Mouse (Mus musculus) forebrain, embryonic 11.5 days (tissue): ENCODE measurements around the gene Setd3. TPM values are rescaled to one million over a fixed set of nuclear protein-coding genes. Genes with fewer than 3 reads are reported as not detected.
A peak's percentile ranks its signal among the peaks of the same experiment; 100 is the strongest.

Experiments used
- ATAC-seq: fragments of 200-750 bp; cut with Nextera tagmentation; replicated peaks from 2 replicates; pipeline ENCODE4 v1.8.0; 2017; ENCODE audit warnings: moderate TSS enrichment; ENCODE audit not compliant: low FRiP score
- DNase-seq: peaks from one replicate; pipeline ENCODE4 v3.0.0-alpha.2; 2017; ENCODE audit warnings: low spot score
- H3K27ac ChIP-seq: fragments of 300-500 bp; sonication (generic); 2 replicates; pipeline ENCODE4 v1.5.1; 2014; ENCODE audit warnings: low read depth, low read length
- H3K27me3 ChIP-seq: fragments of 300-500 bp; sonication (generic); 2 replicates; pipeline ENCODE4 v1.6.1; 2014; ENCODE audit warnings: mild to moderate bottlenecking, low read length, mixed read lengths; ENCODE audit not compliant: control insufficient read depth, insufficient read depth
- H3K36me3 ChIP-seq: fragments of 300-500 bp; sonication (generic); 2 replicates; pipeline ENCODE4 v1.6.1; 2014; ENCODE audit warnings: mild to moderate bottlenecking, low read length, moderate library complexity, mixed read lengths; ENCODE audit not compliant: control insufficient read depth, insufficient read depth
- H3K4me1 ChIP-seq: fragments of 300-500 bp; sonication (generic); replicated peaks from 2 replicates; pipeline ENCODE4 v1.6.1; 2014; ENCODE audit warnings: low read length, mixed read lengths; ENCODE audit not compliant: control insufficient read depth, insufficient read depth
- H3K4me2 ChIP-seq: fragments of 300-500 bp; sonication (generic); 2 replicates; pipeline ENCODE4 v1.6.1; 2014; ENCODE audit warnings: low read depth, mild to moderate bottlenecking, low read length, moderate library complexity, mixed read lengths; ENCODE audit not compliant: severe bottlenecking
- H3K4me3 ChIP-seq: fragments of 300-500 bp; sonication (generic); 2 replicates; pipeline ENCODE4 v1.5.1; 2014; ENCODE audit warnings: low read depth, low read length
- H3K9ac ChIP-seq: fragments of 300-500 bp; sonication (generic); 2 replicates; pipeline ENCODE4 v1.6.1; 2014; ENCODE audit warnings: low read length
- H3K9me3 ChIP-seq: fragments of 300-500 bp; sonication (generic); 2 replicates; pipeline ENCODE4 v1.6.1; 2016; ENCODE audit warnings: low read length, mixed read lengths; ENCODE audit not compliant: control insufficient read depth
- WGBS: fragments of 180-500 bp; shearing (Covaris S2); extraction: QIAGEN DNeasy Blood & Tissue Kit; methylation state at CpG from one replicate; pipeline ENCODE4 v1.1.7; 2014; 5-methylcytosine and 5-hydroxymethylcytosine counted together
- polyA plus RNA-seq: library from polyadenylated mRNA; unstranded; fragments of >200 nt; fragmentation: Nextera tagmentation; extraction: Ambion mirVana; gene quantifications from 2 replicates; pipeline ENCODE4 v1.2.1, GENCODE M21; 2014

The Setd3 gene
- polyA plus RNA-seq, 1 experiment from 2014 or later: 85.9 TPM

DNA sequence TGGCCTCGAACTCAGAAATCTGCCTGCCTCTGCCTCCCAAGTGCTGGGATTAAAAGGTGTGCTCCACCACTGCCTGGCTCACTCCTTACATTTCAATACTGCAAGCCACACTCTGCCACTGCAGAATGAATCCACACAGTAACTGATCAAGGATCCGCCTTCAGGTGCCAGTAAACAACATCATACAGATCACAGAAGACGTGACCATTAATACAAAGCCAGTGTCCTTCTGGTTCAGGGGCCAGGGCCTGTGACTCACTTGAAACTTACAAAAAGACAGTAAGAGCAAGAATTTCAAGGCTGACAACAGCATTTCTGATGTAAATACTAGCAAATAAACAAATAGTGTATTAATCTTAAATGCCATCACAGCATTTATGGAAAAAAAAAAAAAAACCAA lies 33.9 kb downstream of the Setd3 start:
- ATAC-seq (no peak), DNase-seq (no peak)
- Histone ChIP-seq H3K4me1 (no peaks in the 10 kb centered on the region), H3K9ac (no peak overlapping the region), H3K27me3 (no peaks in the 10 kb centered on the region), H3K36me3 (no peaks in the 10 kb centered on the region), H3K4me2 (no peak overlapping the region), H3K4me3 (no peak overlapping the region), H3K27ac (no peak overlapping the region), H3K9me3 (no peaks in the 10 kb centered on the region)
- 94% methylated on average over 3 of the region's 3 CpGs for WGBS

DNA sequence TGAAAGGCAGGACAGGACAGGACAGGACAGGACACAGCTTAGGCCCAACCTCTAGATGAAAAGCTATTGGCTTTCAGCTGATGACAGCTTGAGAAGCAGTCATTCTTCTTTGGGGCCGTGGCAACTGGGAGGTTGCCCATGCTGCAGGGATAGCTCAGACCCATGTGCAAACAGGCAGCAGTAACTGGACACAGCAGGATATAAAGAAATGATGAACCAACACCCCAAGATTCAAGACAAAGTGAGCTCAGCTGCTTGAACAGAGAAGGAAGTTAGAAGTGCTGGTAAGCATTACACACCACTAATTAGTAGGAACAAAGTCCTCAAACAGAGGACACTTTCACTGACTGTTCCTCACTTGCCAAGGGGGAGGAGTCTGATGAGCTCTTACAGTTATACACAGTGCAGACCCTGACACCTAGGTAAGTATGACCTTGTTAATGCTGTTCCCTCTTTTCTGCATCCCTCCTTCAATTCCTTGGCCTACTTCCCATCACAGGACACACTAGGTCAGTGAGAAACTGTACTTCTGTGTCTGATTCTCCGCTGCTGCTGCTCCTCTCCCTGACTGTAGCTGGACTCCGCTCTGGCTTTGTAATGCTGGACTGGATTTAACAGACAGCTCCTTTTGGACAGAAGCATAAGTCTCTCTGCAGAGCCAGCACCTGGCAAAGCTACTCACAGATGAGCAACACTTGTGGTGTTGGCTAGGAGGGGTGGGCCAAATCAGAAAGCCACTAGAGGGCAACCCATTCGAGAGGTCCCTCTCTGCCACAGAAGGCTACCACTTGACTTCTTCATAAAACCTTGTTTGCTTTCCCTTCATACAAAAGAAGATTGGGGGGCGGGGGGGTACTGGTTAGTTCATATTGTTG lies 35.3 kb downstream of the Setd3 start:
- Histone ChIP-seq H3K27me3 (no peaks in the 10 kb centered on the region), H3K9me3 (no peaks in the 10 kb centered on the region), H3K9ac (no peak overlapping the region), H3K4me2 (no peak overlapping the region), H3K36me3 (no peaks in the 10 kb centered on the region), H3K4me1 (no peaks in the 10 kb centered on the region), H3K27ac (no peak overlapping the region), H3K4me3 (no peak overlapping the region)
- DNase-seq: no peak
- no peak for ATAC-seq
- WGBS: 93% methylated on average over 5 of the region's 5 CpGs

- H3K4me3 ChIP-seq: no peak overlapping the region
- H3K4me2 ChIP-seq: no peak overlapping the region
- H3K27me3 ChIP-seq: no peaks in the 10 kb centered on the region
- no peaks in the 10 kb centered on the region; the same call in 1 of the 2 replicates for H3K36me3 ChIP-seq
- DNase-seq (no peak), ATAC-seq (no peak)
- no peak overlapping the region for H3K27ac ChIP-seq
- H3K9ac ChIP-seq: no peak overlapping the region
- H3K9me3 ChIP-seq: no peaks in the 10 kb centered on the region
- 87% methylated on average over 6 of the region's 6 CpGs for WGBS
- no peaks in the 10 kb centered on the region for H3K4me1 ChIP-seq
Observed at GRCm38 (mm10) chr12:108135610-108136208, 43.4 kb downstream of the Setd3 start.

DNA sequence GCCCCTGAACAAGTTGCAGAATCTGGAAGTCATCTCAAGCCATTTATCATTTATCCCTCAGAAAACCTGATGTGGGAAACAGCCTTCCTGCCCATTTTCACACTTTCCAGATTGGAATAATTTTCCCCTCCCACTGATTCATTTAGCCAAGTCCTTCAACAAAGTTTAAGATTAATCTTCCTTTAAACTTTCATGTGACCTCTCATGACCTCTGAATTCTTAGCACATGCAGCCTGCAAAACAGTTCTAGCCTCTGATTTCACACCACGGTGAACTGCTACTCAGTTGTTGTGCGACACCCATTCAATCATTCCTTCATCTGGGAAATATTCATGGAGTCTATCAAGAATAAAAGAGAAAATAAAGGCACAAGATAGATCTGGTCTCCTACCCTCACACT lies 45.9 kb downstream of the Setd3 start:
- WGBS: 87% methylated on average over 2 of the region's 2 CpGs
- Histone ChIP-seq H3K4me3 (no peak overlapping the region), H3K27me3 (no peaks in the 10 kb centered on the region), H3K4me2 (no peak overlapping the region), H3K27ac (no peak overlapping the region), H3K9me3 (no peaks in the 10 kb centered on the region), H3K36me3 (no peaks in the 10 kb centered on the region; the same call in 1 of the 2 replicates), H3K9ac (no peak overlapping the region), H3K4me1 (no peaks in the 10 kb centered on the region)
- ATAC-seq (no peak), DNase-seq (no peak)

GRCm38 (mm10) chr12:108132450-108133070 lies 46.6 kb downstream of the Setd3 start:
- DNase-seq: no peak
- 88% methylated on average over 8 of the region's 8 CpGs for WGBS
- Histone ChIP-seq H3K36me3 (no peaks in the 10 kb centered on the region; the same call in 1 of the 2 replicates), H3K9ac (no peak overlapping the region), H3K4me2 (no peak overlapping the region), H3K9me3 (no peaks in the 10 kb centered on the region), H3K27ac (no peak overlapping the region), H3K27me3 (no peaks in the 10 kb centered on the region), H3K4me1 (no peaks in the 10 kb centered on the region), H3K4me3 (no peak overlapping the region)
- no peak for ATAC-seq

DNA sequence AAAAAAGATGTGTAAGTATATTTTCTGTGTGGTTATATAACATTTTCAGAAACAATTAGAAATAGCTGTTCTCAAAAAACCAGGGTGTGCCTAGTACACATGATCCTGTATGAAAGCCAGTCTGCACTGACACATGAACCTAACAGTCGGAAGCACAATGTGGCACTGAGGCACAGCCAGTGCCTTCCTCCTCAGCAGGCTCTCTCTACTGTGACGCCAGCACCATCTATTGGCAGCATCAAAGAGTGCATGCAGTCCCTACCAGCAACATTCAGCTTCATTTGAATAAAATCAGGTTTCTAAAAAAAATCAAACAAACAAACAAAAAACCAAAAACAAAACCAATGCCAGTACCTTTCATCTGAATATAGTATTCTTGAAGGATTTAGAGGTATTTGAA lies 57.8 kb downstream of the Setd3 start:
- H3K36me3 ChIP-seq: no peaks in the 10 kb centered on the region
- H3K27ac ChIP-seq: no peak overlapping the region
- no peaks in the 10 kb centered on the region for H3K4me1 ChIP-seq
- no peak for ATAC-seq
- peak; percentile 82 for DNase-seq
- 8% methylated on average over 2 of the region's 2 CpGs for WGBS
- H3K4me2 ChIP-seq: no peak overlapping the region
- no peak overlapping the region for H3K4me3 ChIP-seq
- H3K27me3 ChIP-seq: no peaks in the 10 kb centered on the region
- no peak overlapping the region for H3K9ac ChIP-seq
- H3K9me3 ChIP-seq: no peaks in the 10 kb centered on the region

DNA sequence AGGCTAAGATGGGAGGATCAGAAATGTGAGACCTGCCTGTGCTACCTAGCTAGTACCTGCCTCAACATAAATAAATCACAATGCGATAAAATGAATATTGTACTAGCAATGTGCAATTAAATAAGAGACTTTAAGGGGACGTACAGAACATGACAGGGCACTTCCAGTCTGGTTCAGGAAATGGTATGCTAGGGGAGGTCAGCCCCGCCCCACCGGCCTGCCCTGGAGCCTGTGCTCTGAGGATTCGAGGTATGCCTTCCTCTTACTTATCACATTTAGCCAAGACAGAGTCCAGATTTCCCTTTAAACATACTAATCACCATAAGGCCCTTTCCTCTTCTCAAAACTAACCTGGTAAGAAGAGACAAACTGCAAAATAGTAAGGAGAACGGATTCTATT lies 58.7 kb downstream of the Setd3 start:
- Histone ChIP-seq H3K27me3 (no peaks in the 10 kb centered on the region), H3K9ac (no peak overlapping the region), H3K4me1 (no peaks in the 10 kb centered on the region), H3K9me3 (no peaks in the 10 kb centered on the region), H3K27ac (no peak overlapping the region), H3K36me3 (no peaks in the 10 kb centered on the region), H3K4me3 (no peak overlapping the region), H3K4me2 (no peak overlapping the region)
- ATAC-seq (no peak), DNase-seq (no peak)
- WGBS: 88% methylated on average over 6 of the region's 6 CpGs

- DNase-seq (no peak), ATAC-seq (no peak)
- Histone ChIP-seq H3K27me3 (no peaks in the 10 kb centered on the region), H3K9me3 (no peaks in the 10 kb centered on the region), H3K27ac (no peak overlapping the region), H3K4me3 (no peak overlapping the region), H3K9ac (no peak overlapping the region), H3K36me3 (no peaks in the 10 kb centered on the region), H3K4me2 (no peak overlapping the region), H3K4me1 (no peaks in the 10 kb centered on the region)
- 93% methylated on average over 9 of the region's 9 CpGs for WGBS
Observed at GRCm38 (mm10) chr12:108119930-108120329, 59.2 kb downstream of the Setd3 start.
